Mouse (Mus musculus) embryo, embryonic 11 days (tissue): Measurements from ENCODE around the gene Alkbh3.

Experiments used
- DNase-seq: peaks from one replicate; pipeline ENCODE4 v3.0.0-alpha.2; 2015

Alkbh3 gene

GRCm38 (mm10) chr2:93992259-93992658 is 18.3 kb downstream of the Alkbh3 start:
- peak; percentile 24 for DNase-seq

GRCm38 (mm10) chr2:93991336-93991735 is 19.3 kb downstream of the Alkbh3 start:
- no peak for DNase-seq

DNA sequence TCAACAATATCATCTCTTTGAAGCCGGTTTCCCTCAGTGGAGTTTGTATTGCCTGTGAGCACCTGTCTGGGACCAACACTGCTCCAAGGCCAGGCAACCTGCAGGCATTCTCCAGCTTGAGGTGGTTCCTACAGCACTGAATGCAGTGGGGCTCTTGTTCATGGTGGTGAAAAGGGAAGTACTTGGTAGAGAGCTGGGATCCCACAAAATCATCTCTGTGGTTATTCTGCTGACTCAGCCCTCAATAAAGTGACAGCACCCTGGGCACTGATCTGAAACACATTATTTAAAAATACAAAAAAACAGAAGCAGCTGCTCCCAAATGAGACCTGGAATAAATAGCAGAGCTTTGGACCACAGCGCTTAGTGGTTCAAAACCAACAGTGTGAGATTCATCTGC is 22.2 kb downstream of the Alkbh3 start:
- DNase-seq, result no peak

DNA sequence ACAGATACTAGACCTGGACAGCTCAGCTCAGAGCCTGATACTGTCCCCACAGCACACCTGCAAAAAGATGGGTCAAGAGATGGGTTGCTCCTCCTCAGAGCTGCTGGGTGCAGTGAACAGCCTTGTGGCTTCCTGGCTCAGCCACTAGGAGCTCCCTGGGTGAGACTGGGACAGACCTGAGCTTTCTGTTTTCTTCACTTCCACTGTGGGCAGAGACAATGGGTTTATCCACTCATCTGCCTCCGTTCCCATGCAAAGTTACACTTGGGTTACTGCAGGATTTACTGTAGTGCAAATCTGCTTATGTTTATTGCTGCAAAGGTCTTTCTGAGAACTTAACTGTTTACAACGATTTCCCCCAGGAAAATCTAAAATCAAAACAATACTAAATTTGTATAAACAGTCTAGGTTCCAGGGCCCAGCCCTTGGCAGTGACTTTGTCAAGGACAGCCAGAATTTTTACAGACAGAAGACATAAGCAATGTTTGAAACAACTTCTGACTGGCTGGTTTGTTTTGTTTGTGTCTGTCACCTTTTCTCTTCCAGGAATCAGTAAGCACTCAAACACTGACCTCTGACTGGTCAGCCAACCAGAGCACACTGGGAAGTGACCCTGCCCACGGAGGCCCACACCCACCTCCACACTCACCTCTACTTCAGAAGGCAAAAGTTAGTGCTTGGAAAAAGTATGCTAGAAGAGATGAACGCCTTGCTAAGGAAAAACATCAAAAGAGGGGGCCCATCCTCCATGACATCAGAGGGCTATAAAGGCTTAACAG is 28.0 kb downstream of the Alkbh3 start:
- no peak for DNase-seq

DNA sequence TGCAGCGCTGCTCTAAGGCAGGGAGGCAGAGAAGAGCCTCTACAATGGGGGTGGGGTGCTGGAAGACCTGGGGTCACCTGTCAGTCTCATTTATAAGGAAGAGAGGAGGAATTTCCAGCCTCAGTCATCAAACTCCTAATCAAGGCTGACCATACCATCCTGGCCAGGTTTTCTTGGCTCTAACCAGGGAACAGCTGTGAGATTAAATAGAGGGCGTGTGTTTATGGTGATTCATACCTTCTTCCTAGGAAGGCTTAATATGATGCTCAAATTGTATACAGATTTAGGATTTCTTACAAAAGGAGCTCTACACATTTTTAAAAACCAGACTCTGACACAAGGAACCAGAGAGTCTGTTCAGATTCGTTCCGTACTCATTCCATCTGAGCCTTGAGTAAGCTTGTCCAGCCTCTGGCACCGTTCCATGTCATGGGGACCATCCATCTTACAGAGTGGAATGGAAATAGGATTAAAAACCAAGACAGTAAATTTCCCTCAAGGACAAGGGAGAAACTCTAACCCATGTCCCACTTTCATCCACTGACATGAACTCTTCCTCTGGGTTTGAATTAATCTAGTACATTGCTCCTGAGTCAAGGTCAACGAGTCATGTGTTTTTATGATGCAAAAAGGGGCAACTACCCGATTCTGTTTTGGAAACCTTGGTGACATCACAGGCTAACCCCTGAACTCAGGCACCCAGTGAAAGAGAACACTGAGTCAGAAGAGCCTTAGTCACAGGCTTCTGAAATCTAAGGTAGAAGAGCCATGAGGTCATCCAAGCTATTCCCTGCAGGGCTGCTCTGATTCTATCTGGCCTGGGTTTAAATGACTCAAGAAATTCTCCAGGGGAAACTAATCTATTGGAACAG is 31.1 kb downstream of the Alkbh3 start:
- no peak for DNase-seq

- DNase-seq, result peak; percentile 76
These were observed 34.0 kb downstream of the Alkbh3 start for GRCm38 (mm10) chr2:93976436-93977252.

- DNase-seq, result peak; percentile 50
These were observed 34.8 kb downstream of the Alkbh3 start for GRCm38 (mm10) chr2:93975526-93976435.

- peak; percentile 27 for DNase-seq
These were observed 35.6 kb downstream of the Alkbh3 start for GRCm38 (mm10) chr2:93975041-93975440.

DNA sequence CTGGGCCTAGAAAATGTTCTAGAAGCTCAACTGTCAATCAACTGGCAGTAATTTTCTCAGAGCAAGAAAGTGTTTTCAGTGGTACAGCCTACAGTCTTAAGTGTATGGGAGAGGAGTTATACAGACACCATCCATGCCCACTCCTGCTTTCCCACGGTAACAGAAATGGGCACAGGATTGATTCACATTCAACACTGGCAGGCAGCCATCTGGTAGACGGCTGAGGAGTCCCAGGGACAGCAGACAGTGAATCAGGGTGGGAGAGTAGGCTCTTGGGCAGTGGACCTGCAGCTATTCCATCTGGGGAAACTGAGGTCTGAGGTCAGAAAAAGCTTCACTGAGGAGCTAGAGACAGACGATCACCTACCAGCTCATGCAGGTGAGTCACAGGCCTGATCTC is 39.0 kb downstream of the Alkbh3 start:
- no peak for DNase-seq

DNA sequence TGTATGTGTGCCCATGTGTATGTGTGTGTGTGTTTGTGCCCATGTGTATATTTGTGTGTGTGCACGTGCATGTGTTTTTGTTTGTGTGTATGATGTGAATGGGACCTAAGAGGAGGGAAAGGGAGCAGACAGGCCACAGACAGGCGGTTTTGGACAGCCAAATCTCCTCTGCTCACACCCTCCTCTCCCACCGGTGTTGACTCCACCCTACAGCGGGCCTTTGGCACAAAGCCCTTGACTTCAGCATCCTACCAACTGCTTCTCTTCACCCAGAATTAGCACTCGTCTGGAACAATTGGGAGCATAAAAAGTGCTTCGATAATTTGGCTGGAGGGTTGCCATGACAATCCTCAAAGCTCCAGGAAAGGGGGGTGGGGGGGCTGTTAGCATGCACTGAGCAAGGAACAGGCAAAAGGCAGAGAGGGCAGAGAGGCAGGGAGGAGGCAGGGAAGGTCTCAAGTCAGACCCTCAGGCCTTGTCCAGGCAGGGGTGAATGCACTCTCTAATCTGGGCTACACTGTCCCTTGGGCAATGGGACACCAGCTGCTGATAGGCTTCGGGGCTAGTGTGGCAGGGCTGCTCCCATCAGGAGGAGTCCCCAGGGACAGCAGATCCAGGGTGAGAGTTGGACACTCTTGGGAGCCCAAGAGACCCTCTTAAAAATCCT is 46.0 kb downstream of the Alkbh3 start:
- no peak for DNase-seq

- no peak for DNase-seq
These were observed 46.8 kb downstream of the Alkbh3 start for GRCm38 (mm10) chr2:93963802-93964201.

DNA sequence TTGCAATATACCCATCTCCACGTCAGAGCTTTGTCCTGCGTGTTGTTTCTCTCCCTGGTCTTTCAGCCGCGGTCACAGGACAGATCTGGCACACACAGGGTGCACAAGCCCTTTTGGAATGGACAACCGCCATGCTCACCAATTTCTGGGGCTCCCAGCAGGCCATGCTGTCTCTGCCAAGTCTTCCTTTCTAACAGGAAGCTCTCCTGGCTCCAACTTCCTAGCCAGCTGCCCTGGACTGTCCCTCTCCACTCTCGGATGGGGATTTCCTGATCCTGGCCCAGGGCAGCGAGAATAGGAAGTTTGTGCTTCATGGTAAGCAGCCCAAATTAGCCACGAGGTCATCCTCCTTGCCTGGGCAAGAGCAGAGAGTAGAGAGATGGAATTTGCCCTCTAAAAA is 48.9 kb downstream of the Alkbh3 start:
- no peak for DNase-seq

DNA sequence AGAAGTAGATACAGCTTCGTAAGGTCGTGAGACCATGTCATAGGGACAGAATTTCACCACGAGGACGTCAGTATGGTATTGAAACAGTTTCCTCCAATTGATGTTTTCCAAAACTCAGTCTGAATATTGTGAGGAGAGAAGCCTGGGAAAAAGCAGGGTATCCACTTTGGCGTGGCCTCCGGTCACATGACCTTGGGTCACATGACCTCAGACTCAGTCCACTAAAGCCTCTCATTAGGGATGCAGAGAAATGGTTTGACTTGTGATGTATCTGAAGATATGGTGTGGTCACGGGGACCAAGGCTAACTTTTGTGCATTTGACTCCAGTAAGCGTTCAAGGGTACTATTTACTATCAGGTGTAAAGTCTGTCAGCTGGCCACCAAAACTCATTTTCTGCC is 51.3 kb downstream of the Alkbh3 start:
- DNase-seq, result no peak

DNA sequence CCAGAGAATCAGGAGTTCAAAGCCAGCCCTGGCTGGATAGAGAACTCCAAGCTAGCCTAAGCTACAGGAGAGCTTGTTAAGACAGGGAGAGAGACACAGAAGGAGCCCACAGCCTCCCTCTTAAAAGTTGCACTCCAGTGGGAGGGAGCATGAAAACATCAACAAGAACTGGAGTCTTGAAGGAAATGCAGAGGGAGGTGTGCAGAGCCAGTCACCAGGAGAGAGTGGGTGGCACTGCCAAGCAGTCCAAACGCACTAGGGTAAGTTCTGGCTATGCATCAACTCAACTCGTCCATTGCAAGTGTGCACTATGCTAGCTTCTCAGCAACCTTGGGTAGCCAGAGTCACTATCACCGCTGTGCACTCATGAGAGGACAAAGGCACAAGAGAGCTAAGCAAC is 52.4 kb downstream of the Alkbh3 start:
- no peak for DNase-seq

GRCm38 (mm10) chr2:93957785-93958175 is 52.8 kb downstream of the Alkbh3 start:
- no peak for DNase-seq

- DNase-seq, result peak; percentile 77
These were observed 53.5 kb downstream of the Alkbh3 start, which contains the start of gene Gm13889 for GRCm38 (mm10) chr2:93956908-93957784. TSS of gene Gm13889 (minus strand) at chr2:93957201.

GRCm38 (mm10) chr2:93956331-93956801 is 54.2 kb downstream of the Alkbh3 start:
- peak; percentile 76 for DNase-seq

DNA sequence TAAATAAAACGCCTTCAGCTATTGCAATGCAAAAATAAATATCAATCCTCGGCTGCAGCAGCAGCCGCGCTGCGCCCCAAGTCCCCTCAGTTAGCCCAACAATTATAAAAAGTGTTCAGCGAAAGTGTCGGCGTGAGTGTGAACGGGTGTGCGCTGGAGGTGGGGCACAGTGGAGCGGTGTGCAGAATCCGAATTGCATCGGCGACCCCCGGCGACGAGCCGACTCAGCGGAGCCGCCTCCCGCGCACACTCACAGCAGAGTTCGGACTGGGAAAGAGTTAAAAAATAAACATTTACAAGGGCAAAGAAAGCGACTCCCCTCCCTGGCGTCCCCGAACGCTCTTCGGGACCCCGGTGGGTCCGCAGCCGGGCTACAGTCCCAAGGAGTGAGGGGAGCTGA is 54.7 kb downstream of the Alkbh3 start:
- no peak for DNase-seq

DNA sequence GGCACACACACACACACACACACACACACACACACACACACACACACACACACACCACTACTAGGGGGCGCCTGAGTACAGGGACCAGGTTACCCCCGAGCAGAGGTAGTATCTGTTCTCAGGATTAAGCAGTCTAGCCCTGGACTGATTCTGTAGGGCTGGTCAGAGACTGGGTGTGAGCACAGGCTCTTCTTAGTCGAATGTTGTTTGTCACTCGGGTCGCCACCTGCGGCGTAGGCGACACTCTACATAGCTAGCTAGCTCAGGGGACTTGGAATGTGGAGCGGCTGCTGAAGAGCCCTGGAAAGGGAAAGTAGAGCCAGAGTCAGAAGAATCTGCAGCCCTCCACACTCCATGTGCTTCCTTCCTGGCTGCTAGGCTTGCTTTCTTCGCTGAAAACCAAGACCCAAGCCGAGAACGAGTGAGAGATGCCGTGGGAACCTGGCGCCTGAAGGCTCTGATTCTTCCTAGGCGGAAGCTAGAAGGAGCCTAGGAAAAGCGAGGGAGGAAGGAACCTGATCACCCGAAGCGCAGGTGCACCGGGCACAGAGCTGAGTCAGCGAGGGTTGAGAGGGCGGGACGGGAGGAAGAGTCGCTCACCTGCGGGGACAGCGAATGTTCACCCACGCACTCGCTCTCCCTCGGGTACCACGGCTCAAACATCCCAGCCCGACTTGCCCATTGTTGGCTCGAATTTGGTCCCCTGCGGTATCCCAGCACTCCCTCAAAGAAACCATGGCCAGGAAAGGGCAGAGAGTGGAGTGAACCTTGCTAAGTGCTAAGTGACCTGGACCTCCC is 55.6 kb downstream of the Alkbh3 start:
- DNase-seq, result peak; percentile 38
